Mouse (Mus musculus): ENCODE measurements around the gene Vmn1r60.
"Not testable (repeated sequence)": the region's sequence is repeated elsewhere in the genome, so short reads cannot be mapped to it uniquely, and the experiment has no call there.

GRCm38 (mm10) chr7:5547217-5547616 is at the start of gene Vmn1r60:
- not testable (repeated sequence) for TF ChIP-seq CTCF (IDR thresholded peaks at IDR 0.05; ENCODE audit: low read depth, low read length); EP300 (IDR thresholded peaks at IDR 0.05; ENCODE audit: insufficient read depth, low read depth, low read length); POLR2A (IDR thresholded peaks at IDR 0.05; ENCODE audit: insufficient read depth, low read length)

All from ES-Bruce4 (cell line).